Mouse (Mus musculus): ENCODE data around the gene Tdp2.
A peak's percentile ranks its signal among the peaks of the same experiment; 100 is the strongest.
"Not testable (repeated sequence)": the region's sequence is repeated elsewhere in the genome, so short reads cannot be mapped to it uniquely, and the experiment has no call there.

The Tdp2 gene

GRCm38 (mm10) chr13:24824647-24825046 lies 6.8 kb upstream of the Tdp2 start:
- DNase-seq (ENCODE audit: low spot score in 2 of 2): no peak

GRCm38 (mm10) chr13:24825587-24825986 lies 5.9 kb upstream of the Tdp2 start:
- DNase-seq (ENCODE audit: low spot score in 2 of 2): no peak

- DNase-seq (ENCODE audit: low spot score in 2 of 2): no peak
Measured at GRCm38 (mm10) chr13:24826116-24826515, 5.4 kb upstream of the Tdp2 start.

DNA sequence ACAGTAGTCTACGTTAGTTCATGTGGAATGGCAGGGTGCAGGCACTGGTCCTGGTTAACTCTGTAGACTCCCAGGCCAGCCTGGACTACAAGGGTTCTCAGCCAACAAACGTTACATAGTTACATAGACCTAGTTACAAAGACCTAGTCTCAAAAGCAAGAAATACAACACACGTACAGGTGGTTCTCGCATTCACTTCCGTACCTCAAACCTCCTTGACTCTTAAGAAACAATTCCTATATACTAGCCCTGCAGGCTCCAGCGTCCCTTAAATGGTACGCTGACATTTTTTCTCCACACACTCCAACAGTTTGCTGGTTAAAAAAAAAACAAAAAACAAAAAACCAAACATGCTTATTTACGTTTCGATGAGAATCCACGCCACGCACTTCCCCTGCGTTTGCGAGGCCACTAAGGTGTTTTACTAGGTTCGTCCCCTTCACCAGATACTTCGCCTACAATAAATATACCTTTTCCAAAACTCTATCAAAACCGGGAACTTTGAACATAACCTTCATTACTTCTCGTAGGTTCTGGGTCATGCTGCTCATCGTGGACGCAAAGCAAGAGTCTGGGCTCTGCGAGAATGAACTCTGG lies 625 bp upstream of the Tdp2 start:
- DNase-seq (ENCODE audit: low spot score in 2 of 2): no peak

- DNase-seq (ENCODE audit: low spot score in 2 of 2): no peak
Measured at GRCm38 (mm10) chr13:24832131-24832810, 792 bp downstream of the Tdp2 start.

GRCm38 (mm10) chr13:24832811-24833155 lies 1.3 kb downstream of the Tdp2 start:
- DNase-seq (ENCODE audit: low spot score in 2 of 2): no peak

DNA sequence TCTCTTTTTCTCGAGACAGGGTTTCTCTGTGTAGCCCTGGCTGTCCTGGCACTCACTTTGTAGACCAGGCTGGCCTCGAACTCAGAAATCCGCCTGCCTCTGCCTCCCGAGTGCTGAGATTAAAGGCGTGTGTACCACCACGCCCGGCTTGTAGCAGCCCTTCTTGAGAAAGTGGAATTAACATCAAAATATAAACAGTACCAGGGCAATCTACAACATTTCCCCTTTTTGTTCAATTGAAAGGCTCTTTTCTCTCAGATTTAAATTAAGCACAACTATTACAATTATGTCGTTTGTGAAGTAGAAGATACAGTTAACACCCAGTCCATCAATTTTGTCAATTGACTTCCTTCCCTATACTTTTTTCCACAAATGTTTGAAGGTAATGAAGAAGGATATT lies 6.3 kb downstream of the Tdp2 start:
- DNase-seq (ENCODE audit: low spot score in 2 of 2): not testable (repeated sequence)

GRCm38 (mm10) chr13:24839831-24840230 lies 8.4 kb downstream of the Tdp2 start:
- no peak for DNase-seq (ENCODE audit: low spot score in 2 of 2)

- no peak for DNase-seq (ENCODE audit: low spot score in 2 of 2)
Measured at GRCm38 (mm10) chr13:24841702-24842101, 10.2 kb downstream of the Tdp2 start.

DNA sequence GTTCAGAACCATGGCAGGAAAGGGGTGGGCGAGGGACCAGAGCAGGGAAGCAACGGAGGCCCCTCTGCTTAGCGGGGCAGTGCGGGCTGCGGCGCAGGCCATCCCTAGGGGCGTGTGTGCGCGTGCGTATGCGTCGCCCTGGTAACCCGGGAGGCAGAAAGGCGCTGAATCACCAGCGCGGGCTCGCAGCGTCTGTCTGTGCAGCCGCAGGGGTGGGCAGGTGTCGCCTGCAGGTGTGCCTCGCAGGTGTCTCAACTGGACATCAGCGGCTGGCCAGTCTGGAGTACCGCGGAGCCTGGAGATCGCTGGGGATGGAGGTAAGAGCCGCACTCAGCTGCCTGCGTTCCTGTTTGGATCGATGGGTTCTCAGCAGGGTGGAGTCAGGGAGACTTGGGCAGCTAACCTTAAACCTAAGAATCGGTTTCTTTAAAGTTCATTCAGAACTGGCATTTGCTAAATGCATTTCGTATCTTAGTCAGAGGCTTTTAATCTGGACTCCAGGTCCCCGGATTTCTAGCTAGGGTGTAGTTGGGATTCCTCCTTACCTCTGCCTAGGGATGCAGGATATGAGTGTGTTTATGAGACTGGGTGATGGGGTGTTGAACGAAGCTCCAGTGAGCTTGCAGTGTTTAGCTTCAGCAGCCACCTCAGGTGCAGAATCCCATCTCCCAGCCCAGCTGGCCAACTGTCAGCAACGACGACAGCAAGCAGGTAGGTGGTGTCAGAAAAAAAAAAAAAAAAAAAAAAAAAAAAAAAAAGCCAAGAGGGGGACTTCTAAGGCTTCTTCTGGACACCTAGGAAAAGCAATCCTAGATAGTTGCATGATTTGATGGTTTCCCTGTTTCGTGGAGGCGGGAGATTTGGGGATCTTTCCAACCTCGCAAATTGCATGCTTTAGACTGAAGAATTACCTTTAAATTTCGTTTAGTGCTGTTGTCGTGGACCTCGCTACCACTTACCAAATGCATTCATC lies 13.8 kb downstream of the Tdp2 start, which contains the start of gene D130043K22Rik:
D130043K22Rik (plus strand) TSS at position 153 of the 973 bp plus-strand sequence.
- DNase-seq (ENCODE audit: low spot score in 2 of 2): peak; percentile 37 to 69

GRCm38 (mm10) chr13:24849318-24849717 lies 17.8 kb downstream of the Tdp2 start:
- no peak for DNase-seq (ENCODE audit: low spot score in 2 of 2)

GRCm38 (mm10) chr13:24851989-24852388 lies 20.5 kb downstream of the Tdp2 start:
- DNase-seq (ENCODE audit: low spot score in 2 of 2): no peak

GRCm38 (mm10) chr13:24852570-24852969 lies 21.1 kb downstream of the Tdp2 start:
- no peak for DNase-seq (ENCODE audit: low spot score in 2 of 2)

- DNase-seq (ENCODE audit: low spot score in 2 of 2): no peak
Measured at GRCm38 (mm10) chr13:24859115-24859514, 27.6 kb downstream of the Tdp2 start.

DNA sequence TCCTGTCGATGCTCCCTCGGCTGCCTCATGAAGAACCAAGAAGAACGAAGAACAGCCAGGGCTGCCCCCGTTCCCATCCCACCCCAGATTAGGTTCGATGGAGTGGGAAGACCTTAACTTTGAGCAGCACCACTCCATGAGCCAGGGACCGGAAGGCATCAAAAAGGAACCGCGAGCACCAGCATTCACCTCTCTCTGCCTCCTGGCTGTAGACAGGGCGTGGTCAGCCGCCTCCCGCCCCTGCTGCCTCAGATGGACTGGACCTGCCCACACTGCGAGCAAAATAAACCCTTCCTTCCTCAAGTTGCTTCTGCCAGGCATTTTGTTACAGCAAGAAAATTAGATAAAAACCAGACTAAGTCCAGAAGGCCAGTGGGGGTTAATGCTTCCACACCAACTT lies 29.6 kb downstream of the Tdp2 start:
- no peak for DNase-seq (ENCODE audit: low spot score in 2 of 2)

- no peak for DNase-seq (ENCODE audit: low spot score in 2 of 2)
Measured at GRCm38 (mm10) chr13:24862021-24862420, 30.5 kb downstream of the Tdp2 start.

GRCm38 (mm10) chr13:24862520-24862919 lies 31.0 kb downstream of the Tdp2 start:
- peak in 1 of 2 experiments; percentile 28 for DNase-seq (ENCODE audit: low spot score in 2 of 2)

GRCm38 (mm10) chr13:24866430-24867402 lies 35.2 kb downstream of the Tdp2 start:
- DNase-seq (ENCODE audit: low spot score in 2 of 2): no peak

DNA sequence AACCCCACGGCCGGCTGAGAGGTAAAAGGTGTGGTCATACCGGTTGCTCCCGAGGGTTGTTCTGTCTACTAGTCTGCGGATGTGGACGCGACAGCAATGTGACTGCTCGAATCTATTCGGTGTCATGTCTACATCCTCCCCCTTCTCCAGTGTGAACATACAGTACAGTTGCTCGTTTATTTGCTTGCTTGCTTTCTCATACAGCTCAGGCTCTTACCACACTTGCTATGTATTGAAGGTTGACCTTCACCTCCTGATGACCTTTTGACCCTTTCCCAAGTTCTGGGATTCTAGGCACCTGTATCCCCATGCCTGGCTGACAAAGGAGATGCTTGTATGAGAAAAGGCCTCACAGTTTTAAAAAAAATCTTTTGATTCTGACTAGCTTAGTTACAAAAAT lies 36.3 kb downstream of the Tdp2 start:
- DNase-seq (ENCODE audit: low spot score in 2 of 2): no peak

- no peak for DNase-seq (ENCODE audit: low spot score in 2 of 2)
Measured at GRCm38 (mm10) chr13:24868233-24868632, 36.8 kb downstream of the Tdp2 start.

DNA sequence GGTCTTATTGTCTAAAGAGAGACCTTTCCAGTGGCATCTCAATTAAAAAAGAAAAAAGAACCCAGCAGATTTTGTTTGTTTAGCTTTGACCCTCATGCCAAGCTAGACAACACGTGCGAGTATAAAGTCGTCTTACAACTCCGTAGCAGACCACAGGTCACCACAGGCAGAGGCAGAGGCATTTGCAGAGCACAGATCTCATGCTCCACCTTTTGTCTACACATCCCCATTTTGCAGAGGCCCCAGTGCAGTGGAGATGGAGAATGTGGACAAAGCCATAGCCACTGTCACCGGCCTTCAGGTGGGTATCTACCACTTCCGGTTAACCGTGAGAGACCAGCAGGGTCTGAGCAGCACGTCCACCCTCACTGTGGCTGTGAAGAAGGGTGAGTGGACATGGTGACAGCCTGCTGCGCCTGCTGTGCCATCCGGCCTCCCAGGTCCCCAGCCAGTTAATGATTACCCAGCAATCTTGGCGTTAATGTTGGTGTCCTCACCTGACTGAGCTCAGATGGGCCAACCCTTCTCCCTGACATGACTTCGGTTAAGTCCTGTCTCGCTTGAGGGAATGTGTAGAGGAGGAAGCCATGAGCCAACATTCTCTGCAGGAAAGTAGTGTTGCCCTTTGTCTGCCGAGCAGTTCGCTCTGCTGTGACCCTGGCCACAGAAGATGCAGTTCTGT lies 48.0 kb downstream of the Tdp2 start:
- no peak for DNase-seq (ENCODE audit: low spot score in 2 of 2)

Measured in frontal cortex, postnatal 10 days (tissue).